Mouse (Mus musculus) ovary, adult 18-20 months (tissue): ENCODE measurements around the gene Slc24a3.

Source experiments
- DNase-seq: peaks from one replicate; pipeline ENCODE4 v3.0.0; 2022; ENCODE audit warnings: low spot score, mixed read lengths

The Slc24a3 gene

GRCm38 (mm10) chr2:145631123-145631798 is 463.7 kb downstream of the Slc24a3 start:
- no peak for DNase-seq

GRCm38 (mm10) chr2:145631799-145632174 is 464.2 kb downstream of the Slc24a3 start:
- no peak for DNase-seq

GRCm38 (mm10) chr2:145633811-145634210 is 466.3 kb downstream of the Slc24a3 start:
- no peak for DNase-seq

GRCm38 (mm10) chr2:145640255-145640984 is 472.9 kb downstream of the Slc24a3 start:
- DNase-seq = no peak

GRCm38 (mm10) chr2:145655373-145655960 is 487.9 kb downstream of the Slc24a3 start:
- DNase-seq = no peak

- DNase-seq = no peak
These were observed 488.6 kb downstream of the Slc24a3 start for GRCm38 (mm10) chr2:145656121-145656520.

- no peak for DNase-seq
These were observed 489.2 kb downstream of the Slc24a3 start for GRCm38 (mm10) chr2:145656716-145657115.

GRCm38 (mm10) chr2:145661242-145661641 is 493.7 kb downstream of the Slc24a3 start:
- no peak for DNase-seq

GRCm38 (mm10) chr2:145663899-145664298 is 496.3 kb downstream of the Slc24a3 start:
- DNase-seq = no peak

GRCm38 (mm10) chr2:145664311-145664710 is 496.8 kb downstream of the Slc24a3 start:
- DNase-seq = no peak

GRCm38 (mm10) chr2:145668135-145668534 is 500.6 kb downstream of the Slc24a3 start:
- no peak for DNase-seq

- no peak for DNase-seq
These were observed 502.6 kb downstream of the Slc24a3 start for GRCm38 (mm10) chr2:145670131-145670530.

GRCm38 (mm10) chr2:145674496-145675141 is 507.1 kb downstream of the Slc24a3 start:
- DNase-seq = no peak

- DNase-seq = peak; percentile 80
These were observed 507.7 kb downstream of the Slc24a3 start, which contains the start of gene Rin2 for GRCm38 (mm10) chr2:145675142-145675755. Rin2 (plus strand) TSS chr2:145675215.

GRCm38 (mm10) chr2:145675756-145676543 is 508.4 kb downstream of the Slc24a3 start:
- DNase-seq = peak; percentile 26

- DNase-seq = no peak
These were observed 509.0 kb downstream of the Slc24a3 start for GRCm38 (mm10) chr2:145676544-145676925.

- DNase-seq = no peak
These were observed 509.4 kb downstream of the Slc24a3 start for GRCm38 (mm10) chr2:145676936-145677335.

- no peak for DNase-seq
These were observed 512.6 kb downstream of the Slc24a3 start for GRCm38 (mm10) chr2:145680141-145680540.

GRCm38 (mm10) chr2:145680762-145681161 is 513.2 kb downstream of the Slc24a3 start:
- DNase-seq = no peak

GRCm38 (mm10) chr2:145681626-145682025 is 514.1 kb downstream of the Slc24a3 start:
- DNase-seq = no peak

- DNase-seq = peak; percentile 64
These were observed 515.4 kb downstream of the Slc24a3 start for GRCm38 (mm10) chr2:145682924-145683323.
